Mouse (Mus musculus) left cerebral cortex, postnatal 10 days (tissue): ENCODE results near the gene Adamts8. TPM values are rescaled to one million over a fixed set of nuclear protein-coding genes. Genes with fewer than 3 reads are reported as not detected.

Experiments
- DNase-seq, 2 experiments: peaks; one replicate each; pipeline ENCODE4 v3.0.0; 2021 to 2022; ENCODE audit warnings: low spot score in 2 of 2, mixed read lengths in 1 of 2; ENCODE audit errors: extremely low spot score in 1 of 2
- intact Hi-C: fragments of 180-260 bp; cut with DNase I; formaldehyde crosslinking; loops from one replicate; pipeline ENCODE4 v1.15.1; 2025
- total RNA-seq, 2 experiments: library from RNA; stranded (reverse); gene quantifications; 2 replicates each; pipeline ENCODE4 v1.2.3; 2021

Gene Adamts8
- total RNA-seq, 2 experiments from 2014 or later = 11.3 to 12.4 TPM

- intact Hi-C loops = loop anchor here (10.0 kb wide), 1 partner anchor 196 kb away; no protein-coding TSS in a partner anchor
- peak in 1 of 2 experiments; percentile 47 for DNase-seq
Measured at GRCm38 (mm10) chr9:30920736-30921135, 21.6 kb upstream of the Adamts8 start.

GRCm38 (mm10) chr9:30921261-30922103 is 20.9 kb upstream of the Adamts8 start:
- DNase-seq = no peak
- intact Hi-C loops = loop anchor here (10.0 kb wide), 1 partner anchor 197 kb away; no protein-coding TSS in a partner anchor

GRCm38 (mm10) chr9:30922197-30922894 is 20.0 kb upstream of the Adamts8 start, which contains the start of gene Adamts15:
Gene Adamts15, minus strand, starts transcription at chr9:30922452.
- intact Hi-C loops = loop anchor here (10.0 kb wide), 1 partner anchor 198 kb away; no protein-coding TSS in a partner anchor
- peak in 1 of 2 experiments; percentile 79 for DNase-seq

DNA sequence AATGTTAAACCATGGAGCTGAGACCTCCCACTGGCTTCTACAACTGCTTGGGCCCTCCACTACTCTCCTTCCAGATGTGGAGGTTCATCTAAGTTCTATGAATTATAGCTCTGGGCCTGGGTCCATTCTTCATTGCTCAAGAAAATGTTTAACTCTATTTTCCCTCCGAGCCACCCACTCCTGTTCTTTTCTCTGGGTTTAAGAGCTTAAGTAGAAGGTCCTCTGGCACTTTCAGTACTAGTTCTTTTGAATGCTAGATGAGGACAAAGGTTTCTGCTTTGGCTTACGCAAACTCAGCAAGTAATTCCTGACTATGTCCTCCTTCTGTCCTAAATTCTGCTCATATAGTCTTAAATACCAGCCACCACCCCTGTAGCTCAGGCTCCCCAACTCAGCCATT is 13.6 kb upstream of the Adamts8 start:
- DNase-seq = no peak
- intact Hi-C loops = loop anchor here (10.0 kb wide), 1 partner anchor 204 kb away; no protein-coding TSS in a partner anchor

GRCm38 (mm10) chr9:30932346-30932745 is 10.0 kb upstream of the Adamts8 start:
- intact Hi-C loops = no loop called here
- DNase-seq = no peak

GRCm38 (mm10) chr9:30934827-30935226 is 7.5 kb upstream of the Adamts8 start:
- intact Hi-C loops = loop anchor here (5.0 kb wide), 1 partner anchor 373 kb away; no protein-coding TSS in a partner anchor
- no peak for DNase-seq

- intact Hi-C loops = loop anchor here (1.0 to 5.0 kb wide), 2 partner anchors 375 to 457 kb away; no protein-coding TSS in a partner anchor
- peak; percentile 47 to 78 for DNase-seq
Measured at GRCm38 (mm10) chr9:30936674-30937438, 5.5 kb upstream of the Adamts8 start.

DNA sequence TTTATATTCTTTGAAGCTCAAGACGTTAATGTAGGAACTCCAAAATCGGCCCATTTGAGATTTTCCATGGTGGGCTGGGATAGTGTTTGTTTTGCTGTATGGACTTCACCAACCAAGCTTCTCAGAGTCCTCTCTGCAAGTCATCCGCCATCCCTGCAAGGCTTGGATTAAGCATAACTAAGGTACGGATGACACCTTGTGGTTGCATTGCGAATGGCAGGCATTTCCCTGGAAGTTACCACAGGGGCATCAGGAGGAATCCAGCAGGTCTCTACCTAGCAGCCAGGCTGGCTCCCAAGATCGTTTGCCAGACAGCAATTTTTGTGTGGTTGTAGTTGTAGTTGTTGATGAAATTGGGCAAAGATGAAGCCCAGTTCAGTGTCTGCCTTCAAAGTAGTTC is 2.0 kb upstream of the Adamts8 start:
- intact Hi-C loops = loop anchor here (10.0 kb wide), 1 partner anchor 496 kb away; no protein-coding TSS in a partner anchor
- DNase-seq = peak; percentile 84 to 88

GRCm38 (mm10) chr9:30943341-30943740 is 979 bp downstream of the Adamts8 start:
- intact Hi-C loops = loop anchor here (2.0 to 10.0 kb wide), 2 partner anchors 139 to 499 kb away; no protein-coding TSS in a partner anchor
- DNase-seq = no peak

- DNase-seq = no peak
- intact Hi-C loops = loop anchor here (10.0 kb wide), 1 partner anchor 499 kb away; no protein-coding TSS in a partner anchor
Measured at GRCm38 (mm10) chr9:30944234-30944633, 1.9 kb downstream of the Adamts8 start.

DNA sequence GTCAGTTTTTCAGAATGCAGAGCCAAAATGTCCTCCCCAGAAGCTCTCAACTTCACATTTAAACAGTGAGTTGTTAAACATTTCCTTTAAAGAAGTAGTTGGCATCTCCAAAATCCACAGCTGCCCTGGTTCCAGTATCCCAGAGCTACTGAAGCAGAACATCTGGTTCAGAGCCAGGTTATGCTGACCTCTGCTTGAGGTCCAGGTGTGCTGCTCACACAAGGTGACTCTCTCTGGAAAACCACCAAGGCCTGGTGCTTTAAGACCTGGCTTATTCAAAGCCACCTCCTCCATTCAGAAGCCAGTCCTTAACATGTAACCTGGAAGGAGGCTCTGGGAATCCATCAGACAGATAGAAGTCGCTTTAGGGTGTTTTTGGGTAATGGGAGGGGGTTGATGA is 2.9 kb downstream of the Adamts8 start:
- no peak for DNase-seq
- intact Hi-C loops = loop anchor here (10.0 kb wide), 1 partner anchor 500 kb away; no protein-coding TSS in a partner anchor

DNA sequence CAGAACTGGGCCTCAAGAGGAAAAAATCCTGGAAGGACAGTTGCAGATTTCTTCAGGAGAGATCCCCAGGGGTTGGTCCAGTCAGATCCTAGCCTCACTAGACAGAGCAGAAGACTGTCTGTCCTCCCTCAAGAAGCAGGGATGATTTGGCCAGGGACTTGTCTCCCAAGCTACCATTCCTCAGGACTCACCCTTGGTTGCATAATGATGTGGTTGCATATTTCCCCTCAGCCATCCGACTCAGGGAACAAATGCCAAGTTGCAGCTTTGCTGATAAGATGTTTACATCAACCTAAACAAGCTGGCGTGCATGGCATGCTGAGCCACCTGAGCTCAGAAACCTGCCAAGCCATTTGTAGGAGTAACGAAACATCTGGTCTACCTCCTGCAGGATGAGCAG is 7.1 kb downstream of the Adamts8 start:
- intact Hi-C loops = loop anchor here (10.0 kb wide), 1 partner anchor 505 kb away; no protein-coding TSS in a partner anchor
- DNase-seq = no peak

GRCm38 (mm10) chr9:30949971-30950370 is 7.6 kb downstream of the Adamts8 start:
- intact Hi-C loops = loop anchor here (10.0 kb wide), 1 partner anchor 505 kb away; no protein-coding TSS in a partner anchor
- no peak for DNase-seq

DNA sequence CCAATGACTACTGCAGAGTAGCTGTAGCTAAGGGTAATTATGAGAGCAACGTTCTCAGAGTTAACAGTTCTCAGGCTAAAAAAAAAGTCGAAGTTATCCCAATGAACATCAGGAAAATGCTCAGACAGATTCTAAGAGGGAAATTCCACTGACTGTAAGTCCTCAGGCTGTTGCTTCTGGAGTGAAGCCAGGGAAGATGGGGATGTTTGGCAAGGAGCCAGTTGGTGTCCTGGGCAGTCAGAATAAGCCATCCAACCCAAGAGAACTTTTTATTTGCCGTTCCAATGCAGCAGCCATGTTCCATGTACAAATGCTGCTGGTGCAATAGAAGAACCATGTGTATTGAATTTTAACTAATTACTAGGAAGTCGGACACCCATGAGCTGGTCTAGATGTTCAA is 8.2 kb downstream of the Adamts8 start:
- peak in 1 of 2 experiments; percentile 79 for DNase-seq
- intact Hi-C loops = no loop called here

DNA sequence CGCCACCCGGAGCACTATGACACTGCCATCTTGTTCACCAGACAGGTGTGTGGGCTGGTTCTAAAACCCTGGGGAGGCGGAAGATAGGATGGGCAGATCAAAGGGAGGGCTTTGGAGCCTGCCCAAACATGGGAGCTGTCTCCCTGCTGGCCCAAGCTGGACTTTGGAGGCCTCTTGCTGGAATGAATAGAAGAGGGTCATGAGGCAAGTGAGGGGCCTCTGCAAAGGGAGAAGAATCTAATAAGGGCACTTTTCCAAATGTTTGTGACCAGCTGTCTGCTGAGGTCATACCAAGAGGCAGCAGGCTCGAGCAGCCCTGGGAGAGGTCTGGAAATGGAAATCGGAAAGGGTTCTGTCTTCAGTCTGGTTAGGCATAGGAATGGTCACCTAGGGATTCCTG is 9.1 kb downstream of the Adamts8 start:
- no peak for DNase-seq
- intact Hi-C loops = no loop called here

DNA sequence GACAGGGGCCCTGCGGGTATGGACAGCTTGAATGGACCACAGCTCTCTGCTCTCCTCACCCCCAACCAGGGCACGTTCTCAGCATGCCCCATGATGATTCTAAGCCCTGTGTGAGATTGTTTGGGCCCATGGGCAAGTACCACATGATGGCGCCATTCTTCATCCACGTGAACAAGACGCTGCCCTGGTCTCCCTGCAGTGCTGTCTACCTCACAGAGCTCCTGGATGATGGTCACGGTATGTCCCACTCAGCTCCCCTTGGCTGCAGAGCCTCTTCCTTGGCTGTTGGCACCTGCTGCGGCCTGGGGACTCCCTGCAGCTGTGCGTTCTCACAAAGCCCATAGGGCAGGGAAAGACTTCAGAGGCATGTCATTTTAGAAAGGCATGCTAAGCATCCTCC is 10.9 kb downstream of the Adamts8 start:
- no peak for DNase-seq
- intact Hi-C loops = no loop called here

- DNase-seq = no peak
- intact Hi-C loops = no loop called here
Measured at GRCm38 (mm10) chr9:30955246-30955645, 12.9 kb downstream of the Adamts8 start.

DNA sequence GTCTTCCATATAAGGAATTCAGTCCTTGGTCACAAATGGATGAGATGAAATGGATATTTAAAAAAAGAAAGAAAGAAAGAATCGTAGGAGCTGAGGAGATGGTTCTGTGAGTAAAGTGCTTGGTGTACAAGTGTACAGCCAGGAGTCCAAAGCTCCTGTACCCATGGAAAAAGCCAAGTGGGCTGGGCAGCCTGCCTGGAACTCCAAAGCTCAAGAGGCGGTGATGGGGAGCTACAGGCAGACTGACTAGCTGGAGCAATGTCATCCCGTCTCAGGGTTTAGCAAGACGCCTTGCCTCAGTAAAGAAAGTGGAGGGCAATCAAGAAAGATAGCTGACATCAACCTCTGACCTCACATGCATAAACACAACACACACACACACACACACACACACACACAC is 21.4 kb downstream of the Adamts8 start:
- no peak for DNase-seq
- intact Hi-C loops = no loop called here
